Mouse (Mus musculus) left cerebral cortex, adult 8-10 months (tissue): Measurements from ENCODE around the gene Gm17361. TPM values are rescaled to one million over a fixed set of nuclear protein-coding genes. Genes with fewer than 3 reads are reported as not detected.
"Not testable (repeated sequence)": the region's sequence is repeated elsewhere in the genome, so short reads cannot be mapped to it uniquely, and the experiment has no call there.

Experiments
- DNase-seq, 2 experiments: peaks; one replicate each; pipeline ENCODE4 v3.0.0; 2022; ENCODE audit warnings: low spot score in 2 of 2
- total RNA-seq, 4 experiments: library from RNA; stranded (reverse); gene quantifications; 2 replicates each; pipeline ENCODE4 v1.2.4; 2022

Gene Gm17361
- total RNA-seq: not detected

- DNase-seq: not testable (repeated sequence)
These were observed at the start of gene Gm17361 for GRCm38 (mm10) chrX:125003863-125004262. TSS of gene Gm17361 (plus strand) at chrX:125004163.
